13 mouse cellular contexts compared by ENCODE assay signal in the genomic region with DNA sequence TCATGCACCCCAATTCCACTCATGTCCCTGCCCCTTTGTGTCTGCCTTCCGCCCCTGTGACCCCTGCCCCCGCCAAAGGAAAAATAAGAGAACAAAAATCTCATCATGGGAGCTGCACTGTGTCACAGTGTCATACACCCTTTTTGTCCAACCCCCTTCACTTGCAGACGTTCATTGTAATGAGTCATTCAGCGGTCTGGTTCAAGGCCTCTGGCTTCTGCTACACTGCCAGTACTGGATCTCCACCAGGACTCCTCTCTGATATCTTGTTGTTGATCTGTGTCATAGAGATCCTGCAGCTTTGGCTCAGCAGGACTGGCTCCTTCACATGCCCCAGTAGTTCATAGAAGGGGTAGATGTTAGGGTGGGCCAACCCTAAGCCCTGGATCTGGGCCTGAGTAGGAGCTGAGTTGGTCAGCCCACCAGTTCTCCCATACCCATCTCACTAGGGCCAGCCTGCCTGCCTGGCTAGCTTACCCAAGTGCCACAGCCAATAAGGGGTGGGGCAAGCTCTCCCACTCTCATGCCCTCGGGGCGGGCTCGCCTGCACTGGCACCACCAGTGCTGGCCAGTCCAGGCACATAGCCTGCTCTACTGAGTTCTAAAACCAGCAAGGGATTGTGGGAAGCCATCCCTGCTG. TPM values are rescaled to one million over a fixed set of nuclear protein-coding genes. Genes with fewer than 3 reads are reported as not detected.
A peak's percentile ranks its signal among the peaks of the same experiment; 100 is the strongest.
DNase-seq lines count a peak whose midpoint lies in the region; ATAC-seq and TF ChIP-seq lines count a peak whose summit lies in the region.
"Had no signal": no experiment of that assay in that cellular context is flagged by ENCODE, and none has a peak within 500 bp of the region (broad histone marks: within the 10 kb centered on the region; RNA-seq: fewer than 3 reads in every experiment).

No protein-coding gene starts in this region.

- no peak overlapping the region for H3K4me3 ChIP-seq in midbrain, embryonic 12.5 days
- H3K4me3 ChIP-seq in midbrain, embryonic 10.5 days: no peak overlapping the region
- H3K4me3 ChIP-seq in stomach, postnatal 0 days (ENCODE audit: low read depth, low read length): no peak overlapping the region
- H3K4me3 ChIP-seq: hindbrain, embryonic 13.5 days had no signal

- H3K9ac ChIP-seq in midbrain, embryonic 12.5 days (replicated peaks): no peak overlapping the region
- H3K9ac ChIP-seq in stomach, postnatal 0 days (ENCODE audit: low read length): no peak overlapping the region
- H3K9ac ChIP-seq: hindbrain, embryonic 13.5 days had no signal

- WGBS in midbrain, embryonic 12.5 days: 79% methylated on average over 7 of the region's 7 CpGs
- WGBS in midbrain, embryonic 10.5 days: 86% methylated on average over 7 of the region's 7 CpGs
- 67% methylated on average over 7 of the region's 7 CpGs for WGBS in stomach, postnatal 0 days

- TF ChIP-seq EP300 in stomach, postnatal 0 days (optimal IDR thresholded peaks at IDR 0.05): no peak

- no peaks in the 10 kb centered on the region for H3K27me3 ChIP-seq in midbrain, embryonic 12.5 days
- no peaks in the 10 kb centered on the region for H3K27me3 ChIP-seq in midbrain, embryonic 10.5 days (ENCODE audit: low read depth, poor library complexity, severe bottlenecking)
- H3K27me3 ChIP-seq in stomach, postnatal 0 days (ENCODE audit: control insufficient read depth, insufficient read depth, low read length): no peaks in the 10 kb centered on the region
- H3K27me3 ChIP-seq: hindbrain, embryonic 13.5 days had no signal

- no peak for TF ChIP-seq CTCF in stomach, postnatal 0 days (IDR thresholded peaks at IDR 0.05; ENCODE audit: low read depth)

- no peaks in the 10 kb centered on the region for H3K4me1 ChIP-seq in midbrain, embryonic 12.5 days
- 0 out of 2 replicates have a peak, but pooled peaks cover 3% of the 10 kb centered on the region for H3K4me1 ChIP-seq in midbrain, embryonic 10.5 days
- H3K4me1 ChIP-seq in stomach, postnatal 0 days (replicated peaks; ENCODE audit: control insufficient read depth, insufficient read depth): no peaks in the 10 kb centered on the region
- H3K4me1 ChIP-seq: hindbrain, embryonic 13.5 days had no signal

- no peak overlapping the region for H3K27ac ChIP-seq in midbrain, embryonic 12.5 days (replicated peaks)
- no peak overlapping the region for H3K27ac ChIP-seq in midbrain, embryonic 10.5 days (replicated peaks)
- no peak overlapping the region for H3K27ac ChIP-seq in stomach, postnatal 0 days (replicated peaks)
- H3K27ac ChIP-seq: hindbrain, embryonic 13.5 days had no signal

- H3K9me3 ChIP-seq in midbrain, embryonic 12.5 days: no peaks in the 10 kb centered on the region
- no peaks in the 10 kb centered on the region for H3K9me3 ChIP-seq in midbrain, embryonic 10.5 days (replicated peaks)
- no peaks in the 10 kb centered on the region for H3K9me3 ChIP-seq in stomach, postnatal 0 days (ENCODE audit: control insufficient read depth, low read length)
- H3K9me3 ChIP-seq: hindbrain, embryonic 13.5 days had no signal

- no peaks in the 10 kb centered on the region for H3K36me3 ChIP-seq in midbrain, embryonic 12.5 days
- no peaks in the 10 kb centered on the region for H3K36me3 ChIP-seq in midbrain, embryonic 10.5 days
- no peaks in the 10 kb centered on the region for H3K36me3 ChIP-seq in stomach, postnatal 0 days (ENCODE audit: control insufficient read depth, insufficient read depth, low read length)
- H3K36me3 ChIP-seq: hindbrain, embryonic 13.5 days had no signal

- 0 out of 2 replicates have a peak, but pooled peaks have one; percentile 23 for ATAC-seq in midbrain, embryonic 12.5 days (ENCODE audit: low FRiP score, low read depth)
- ATAC-seq in stomach, postnatal 0 days (ENCODE audit: low FRiP score, low TSS enrichment): peak; percentile 78
- ATAC-seq in frontal cortex, adult (ENCODE audit: low TSS enrichment): no peak

- H3K4me2 ChIP-seq in midbrain, embryonic 12.5 days (replicated peaks): no peak overlapping the region
- no peak overlapping the region for H3K4me2 ChIP-seq in stomach, postnatal 0 days (replicated peaks; ENCODE audit: low read depth)
- H3K4me2 ChIP-seq: hindbrain, embryonic 13.5 days had no signal

- DNase-seq in midbrain, embryonic 10.5 days (ENCODE audit: low spot score): no peak
- peak; percentile 35 for DNase-seq in ZHBTc4 (ENCODE audit: low read depth, low spot score)
- peak; percentile 47 for DNase-seq in gonadal fat pad, adult 2 months (ENCODE audit: low read depth)
- no peak for DNase-seq in stomach, postnatal 0 days (ENCODE audit: low spot score)
- no peak for DNase-seq in right cerebral cortex, adult 2 months (ENCODE audit: low spot score in 2 of 2)
- DNase-seq: cerebellum, adult 2 months; gastrocnemius, postnatal 25 days; layer of hippocampus, postnatal 36 days; lung, adult 2 months; thymus, adult 18-20 months had no signal

RNA-seq across cellular contexts. Expression of gene Tmem45b, which starts 31.8 kb away (rescaled TPM):
- polyA plus RNA-seq in midbrain, embryonic 12.5 days (2016; fragmentation: Nextera tagmentation; extraction: Ambion mirVana): not detected in 2 replicates
- not detected in 2 replicates for polyA plus RNA-seq in midbrain, embryonic 10.5 days (2016; fragmentation: Nextera tagmentation; extraction: Ambion mirVana)
- polyA plus RNA-seq in gonadal fat pad, adult 2 months (2012; rRNA removed): 223 and 553 TPM in 2 replicates
- 106 and 110 TPM in 2 replicates for polyA plus RNA-seq in stomach, postnatal 0 days (2015; fragmentation: Nextera tagmentation; extraction: Ambion mirVana)

RNA-seq across cellular contexts. Expression of gene Nfrkb, which starts 46.5 kb away (rescaled TPM):
- polyA plus RNA-seq in midbrain, embryonic 12.5 days (2016; fragmentation: Nextera tagmentation; extraction: Ambion mirVana): 29.7 and 30.6 TPM in 2 replicates
- polyA plus RNA-seq in midbrain, embryonic 10.5 days (2016; fragmentation: Nextera tagmentation; extraction: Ambion mirVana): 18.4 and 24.8 TPM in 2 replicates
- 22.7 and 23.0 TPM in 2 replicates for polyA plus RNA-seq in gonadal fat pad, adult 2 months (2012; rRNA removed)
- polyA plus RNA-seq in stomach, postnatal 0 days (2015; fragmentation: Nextera tagmentation; extraction: Ambion mirVana): 8.7 and 9.0 TPM in 2 replicates

Comparison
In these comparisons a context has a peak if more than half of its experiments do, and no peak if none do; other contexts are left out.
1. DNase-seq: peak in ZHBTc4 (single experiment) and gonadal fat pad, adult 2 months (single experiment); none in midbrain, embryonic 10.5 days (single experiment), stomach, postnatal 0 days (single experiment) and right cerebral cortex, adult 2 months (0 of 2).
2. RNA of gene Tmem45b, which starts 31.8 kb away (polyA plus RNA-seq): 223 to 553 TPM in gonadal fat pad, adult 2 months and 106 to 110 TPM in stomach, postnatal 0 days; not detected in midbrain, embryonic 12.5 days and not detected in midbrain, embryonic 10.5 days; every median in the first group is over 10 times any median in the second.